Mouse (Mus musculus) spleen, postnatal 4 days (tissue): ENCODE measurements around the gene 4931406C07Rik.

Experiments
- DNase-seq, 2 experiments: peaks; one replicate each; pipeline ENCODE4 v3.0.0; 2022; ENCODE audit warnings: low spot score in 2 of 2

Gene 4931406C07Rik

GRCm38 (mm10) chr9:15289251-15289650, 17.0 kb downstream of the 4931406C07Rik start:
- DNase-seq, result no peak

GRCm38 (mm10) chr9:15288402-15288801, 17.8 kb downstream of the 4931406C07Rik start:
- no peak for DNase-seq

GRCm38 (mm10) chr9:15287846-15288245, 18.4 kb downstream of the 4931406C07Rik start:
- DNase-seq, result no peak

GRCm38 (mm10) chr9:15285443-15285842, 20.8 kb downstream of the 4931406C07Rik start:
- DNase-seq, result no peak

GRCm38 (mm10) chr9:15280491-15280879, 25.8 kb downstream of the 4931406C07Rik start:
- no peak for DNase-seq

- peak; percentile 90 to 94 for DNase-seq
These were observed 26.4 kb downstream of the 4931406C07Rik start, which contains the start of gene Med17 for GRCm38 (mm10) chr9:15279649-15280490. TSS of gene Med17 (minus strand) at chr9:15279931.

- DNase-seq, result no peak
These were observed 27.1 kb downstream of the 4931406C07Rik start for GRCm38 (mm10) chr9:15279139-15279648.

GRCm38 (mm10) chr9:15278343-15278742, 27.9 kb downstream of the 4931406C07Rik start:
- no peak for DNase-seq

- DNase-seq, result no peak
These were observed 29.4 kb downstream of the 4931406C07Rik start for GRCm38 (mm10) chr9:15276855-15277254.

- DNase-seq, result no peak
These were observed 32.3 kb downstream of the 4931406C07Rik start for GRCm38 (mm10) chr9:15273981-15274380.

- no peak for DNase-seq
These were observed 42.8 kb downstream of the 4931406C07Rik start for GRCm38 (mm10) chr9:15263487-15263886.

GRCm38 (mm10) chr9:15261980-15262379, 44.3 kb downstream of the 4931406C07Rik start:
- DNase-seq, result no peak

GRCm38 (mm10) chr9:15256214-15256613, 50.0 kb downstream of the 4931406C07Rik start:
- no peak for DNase-seq

GRCm38 (mm10) chr9:15254501-15254900, 51.7 kb downstream of the 4931406C07Rik start:
- no peak for DNase-seq

GRCm38 (mm10) chr9:15252196-15252595, 54.1 kb downstream of the 4931406C07Rik start:
- DNase-seq, result no peak

- no peak for DNase-seq
These were observed 55.9 kb downstream of the 4931406C07Rik start for GRCm38 (mm10) chr9:15250376-15250775.

GRCm38 (mm10) chr9:15245319-15246075, 60.8 kb downstream of the 4931406C07Rik start:
- DNase-seq, result no peak

GRCm38 (mm10) chr9:15242130-15242529, 64.1 kb downstream of the 4931406C07Rik start:
- DNase-seq, result no peak

GRCm38 (mm10) chr9:15241596-15241939, 64.7 kb downstream of the 4931406C07Rik start:
- DNase-seq, result peak; percentile 47 to 74

- DNase-seq, result no peak
These were observed 65.2 kb downstream of the 4931406C07Rik start for GRCm38 (mm10) chr9:15240863-15241595.

GRCm38 (mm10) chr9:15240006-15240405, 66.2 kb downstream of the 4931406C07Rik start:
- no peak for DNase-seq
